Mouse (Mus musculus): ENCODE results near the gene Rbl1. TPM values are rescaled to one million over a fixed set of nuclear protein-coding genes. Genes with fewer than 3 reads are reported as not detected.
"Not testable (repeated sequence)": the region's sequence is repeated elsewhere in the genome, so short reads cannot be mapped to it uniquely, and the experiment has no call there.

The Rbl1 gene
- polyA plus RNA-seq, 1 experiment from 2014 or later, result 23.3 TPM

GRCm38 (mm10) chr2:157165312-157166224 lies 38.8 kb downstream of the Rbl1 start:
- H3K9ac ChIP-seq; H3K4me3 ChIP-seq (replicated peaks); ATAC-seq; H3K4me2 ChIP-seq (replicated peaks); H3K27me3 ChIP-seq (replicated peaks); H3K27ac ChIP-seq; H3K4me1 ChIP-seq (replicated peaks); H3K9me3 ChIP-seq: not testable (repeated sequence)
- peaks cover 18% of the 10 kb centered on the region for H3K36me3 ChIP-seq

DNA sequence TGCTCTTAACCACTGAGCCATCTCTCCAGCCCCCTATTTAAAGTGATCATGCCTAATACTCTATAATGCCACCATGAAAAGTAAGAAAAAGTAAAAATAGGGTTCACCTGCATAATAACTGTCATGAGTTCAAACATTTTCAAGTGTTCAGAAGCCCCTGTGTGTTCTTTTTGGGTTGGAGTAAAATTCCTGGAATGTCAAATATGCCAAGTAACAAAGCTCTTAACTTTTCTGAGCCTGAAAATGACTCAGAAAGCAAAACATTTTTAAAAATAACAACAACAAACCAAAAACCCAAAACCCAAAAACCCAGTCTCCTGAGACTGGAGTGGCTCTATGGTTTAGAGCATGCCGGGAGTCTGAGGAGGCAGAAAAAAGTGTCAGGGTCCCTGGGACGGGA lies 40.2 kb downstream of the Rbl1 start:
- no peaks in the 10 kb centered on the region for H3K27me3 ChIP-seq (replicated peaks)
- no peaks in the 10 kb centered on the region for H3K9me3 ChIP-seq
- H3K27ac ChIP-seq, result no peak overlapping the region
- 87% methylated on average over 2 of the region's 2 CpGs for WGBS
- H3K4me3 ChIP-seq (replicated peaks), result no peak overlapping the region
- H3K9ac ChIP-seq, result no peak overlapping the region
- H3K4me2 ChIP-seq (replicated peaks), result no peak overlapping the region
- no peak for ATAC-seq
- no peaks in the 10 kb centered on the region for H3K4me1 ChIP-seq (replicated peaks)
- H3K36me3 ChIP-seq, result peaks cover 15% of the 10 kb centered on the region

DNA sequence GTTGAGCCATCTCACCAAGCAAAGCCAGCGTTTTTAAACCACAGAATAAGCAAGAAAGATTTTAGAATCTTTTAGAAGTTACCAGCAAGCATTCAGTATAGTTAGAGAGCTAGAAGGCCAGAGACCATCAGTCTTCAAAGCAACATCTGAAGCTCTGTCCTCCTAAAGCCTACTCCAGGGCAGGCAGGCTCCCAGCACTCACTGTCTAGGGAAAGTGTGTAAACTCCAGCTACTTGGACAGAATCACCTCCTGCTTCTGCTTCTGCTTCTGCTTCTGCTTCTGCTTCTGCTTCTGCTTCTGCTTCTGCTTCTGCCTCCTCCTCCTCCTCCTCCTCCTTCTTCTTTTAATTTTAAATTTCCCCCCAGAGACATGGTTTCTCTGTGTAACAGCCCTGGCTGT lies 48.3 kb downstream of the Rbl1 start:
- Histone ChIP-seq H3K27me3 (replicated peaks) (no peaks in the 10 kb centered on the region), H3K9ac (no peak overlapping the region), H3K27ac (no peak overlapping the region), H3K4me3 (replicated peaks) (no peak overlapping the region), H3K4me1 (replicated peaks) (no peaks in the 10 kb centered on the region), H3K36me3 (peaks cover 29% of the 10 kb centered on the region), H3K4me2 (replicated peaks) (no peak overlapping the region), H3K9me3 (no peaks in the 10 kb centered on the region)
- 90% methylated on average over 1 of the region's 1 CpGs for WGBS
- no peak for ATAC-seq

- Histone ChIP-seq H3K4me3 (replicated peaks) (no peak overlapping the region), H3K27ac (no peak overlapping the region), H3K9me3 (no peaks in the 10 kb centered on the region), H3K27me3 (replicated peaks) (no peaks in the 10 kb centered on the region), H3K4me1 (replicated peaks) (no peaks in the 10 kb centered on the region), H3K4me2 (replicated peaks) (no peak overlapping the region), H3K36me3 (peaks cover 34% of the 10 kb centered on the region), H3K9ac (no peak overlapping the region)
- 83% methylated on average over 2 of the region's 2 CpGs for WGBS
- ATAC-seq, result no peak
These were observed 51.1 kb downstream of the Rbl1 start for GRCm38 (mm10) chr2:157153235-157153634.

DNA sequence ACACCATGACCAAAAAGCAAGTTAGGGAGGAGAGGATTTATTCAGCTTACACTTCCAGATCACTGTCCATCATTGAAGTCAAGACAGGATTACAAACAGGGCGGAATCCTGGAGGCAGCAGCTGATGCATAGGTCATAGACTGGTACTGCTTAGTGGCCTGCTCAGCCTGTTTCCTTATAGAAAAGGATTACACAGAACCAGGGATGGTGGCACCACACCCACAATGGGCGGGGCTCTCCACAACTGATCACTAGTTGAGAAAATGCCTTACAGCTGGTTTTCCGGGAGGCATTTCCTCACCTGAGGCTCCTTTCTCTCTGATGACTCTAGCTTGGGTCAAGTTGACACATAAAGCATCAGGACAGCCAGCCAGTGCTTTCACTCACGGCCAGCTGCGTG lies 55.9 kb downstream of the Rbl1 start:
- no peak overlapping the region for H3K27ac ChIP-seq
- 90% methylated on average over 5 of the region's 5 CpGs for WGBS
- H3K9ac ChIP-seq, result no peak overlapping the region
- ATAC-seq, result no peak
- peaks cover 23% of the 10 kb centered on the region for H3K36me3 ChIP-seq
- no peak overlapping the region for H3K4me2 ChIP-seq (replicated peaks)
- H3K4me1 ChIP-seq (replicated peaks), result no peaks in the 10 kb centered on the region
- H3K4me3 ChIP-seq (replicated peaks), result no peak overlapping the region
- H3K27me3 ChIP-seq (replicated peaks), result no peaks in the 10 kb centered on the region
- H3K9me3 ChIP-seq, result no peaks in the 10 kb centered on the region

DNA sequence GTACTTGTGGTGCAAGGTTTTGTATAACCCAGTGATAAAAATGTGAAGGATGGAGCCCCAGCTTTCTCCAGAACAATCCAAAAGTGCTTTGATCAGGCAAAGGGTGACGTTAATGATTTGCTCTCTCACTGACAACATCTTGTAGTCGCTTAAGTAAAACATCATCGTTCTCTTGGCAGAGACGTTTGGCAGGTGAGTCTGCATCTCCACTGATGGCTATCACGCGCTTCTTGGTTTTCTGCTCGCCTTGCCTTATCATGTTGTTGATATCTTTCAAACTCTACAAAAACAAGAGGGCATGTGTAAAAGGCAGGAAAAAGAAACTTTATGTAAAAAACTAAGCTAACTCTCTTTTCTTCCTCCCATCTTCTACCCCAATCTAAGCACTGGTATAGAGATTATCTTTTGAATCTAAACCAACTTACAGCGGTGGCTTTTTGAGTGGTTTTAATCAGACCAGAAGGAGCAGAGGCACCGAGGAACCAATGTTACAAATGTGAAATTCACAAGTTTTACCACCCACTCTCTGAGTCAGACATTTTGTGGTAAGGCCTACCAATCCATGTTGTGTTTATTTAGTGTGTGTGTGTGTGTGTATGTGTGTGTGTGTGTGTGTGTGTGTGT lies 56.8 kb downstream of the Rbl1 start:
- 81% methylated on average over 9 of the region's 9 CpGs for WGBS
- Histone ChIP-seq H3K9ac (no peak overlapping the region), H3K4me3 (replicated peaks) (no peak overlapping the region), H3K9me3 (no peaks in the 10 kb centered on the region), H3K27ac (no peak overlapping the region), H3K4me2 (replicated peaks) (no peak overlapping the region), H3K27me3 (replicated peaks) (no peaks in the 10 kb centered on the region), H3K36me3 (peaks cover 23% of the 10 kb centered on the region), H3K4me1 (replicated peaks) (no peaks in the 10 kb centered on the region)
- ATAC-seq, result no peak

DNA sequence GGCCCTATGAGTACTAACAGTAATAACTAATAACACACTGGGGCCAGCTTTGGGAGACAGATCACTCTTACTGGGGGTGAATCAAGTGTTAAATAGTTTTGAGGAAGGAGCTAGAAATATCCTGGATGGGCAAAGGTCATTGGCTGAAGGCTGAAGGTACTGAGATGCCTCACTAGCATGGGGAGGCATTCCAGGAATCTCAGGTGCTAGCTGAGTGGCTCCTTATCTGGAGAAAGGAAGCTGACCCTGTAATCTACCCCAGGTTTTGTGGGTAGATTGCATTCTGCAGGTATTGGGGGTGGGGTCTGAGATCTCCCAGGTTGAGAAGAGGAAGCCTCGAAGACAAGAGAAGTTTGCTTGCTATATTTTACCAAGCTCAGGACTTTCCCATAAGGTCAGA lies 59.2 kb downstream of the Rbl1 start:
- Histone ChIP-seq H3K4me3 (replicated peaks) (no peak overlapping the region), H3K9ac (no peak overlapping the region), H3K36me3 (peaks cover 16% of the 10 kb centered on the region), H3K27me3 (replicated peaks) (no peaks in the 10 kb centered on the region), H3K4me1 (replicated peaks) (no peaks in the 10 kb centered on the region), H3K9me3 (no peaks in the 10 kb centered on the region), H3K4me2 (replicated peaks) (no peak overlapping the region), H3K27ac (no peak overlapping the region)
- ATAC-seq, result no peak
- WGBS, result 56% methylated on average over 1 of the region's 1 CpGs

DNA sequence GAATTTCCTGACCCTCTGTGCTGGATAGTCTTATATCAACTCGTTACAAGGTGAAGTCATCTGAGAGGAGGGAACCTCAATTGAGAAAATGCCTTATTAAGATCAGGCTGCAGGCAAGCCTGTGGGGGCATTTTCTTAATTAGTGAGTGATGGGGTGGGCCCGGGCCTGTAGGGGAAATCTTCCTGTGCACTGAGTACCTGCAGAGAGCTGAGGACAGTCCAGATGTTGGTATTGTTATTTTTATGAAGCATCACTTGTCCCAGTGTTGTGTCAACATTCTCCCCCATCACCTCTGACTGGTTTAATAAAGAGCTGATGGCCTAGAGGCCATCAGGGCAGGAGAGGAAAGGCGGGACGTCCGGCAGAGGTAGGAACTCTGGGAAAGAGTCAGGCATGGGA lies 60.2 kb downstream of the Rbl1 start:
- no peak overlapping the region for H3K4me2 ChIP-seq (replicated peaks)
- H3K9me3 ChIP-seq, result no peaks in the 10 kb centered on the region
- no peaks in the 10 kb centered on the region for H3K4me1 ChIP-seq (replicated peaks)
- 86% methylated on average over 5 of the region's 5 CpGs for WGBS
- no peak overlapping the region for H3K9ac ChIP-seq
- peaks cover 7% of the 10 kb centered on the region; the same call in 1 of the 2 replicates for H3K36me3 ChIP-seq
- no peak overlapping the region for H3K4me3 ChIP-seq (replicated peaks)
- no peak for ATAC-seq
- H3K27me3 ChIP-seq (replicated peaks), result no peaks in the 10 kb centered on the region
- H3K27ac ChIP-seq, result no peak overlapping the region

- Histone ChIP-seq H3K4me1 (replicated peaks) (no peaks in the 10 kb centered on the region), H3K4me3 (replicated peaks) (no peak overlapping the region), H3K9ac (no peak overlapping the region), H3K4me2 (replicated peaks) (no peak overlapping the region), H3K27me3 (replicated peaks) (no peaks in the 10 kb centered on the region), H3K9me3 (no peaks in the 10 kb centered on the region), H3K27ac (no peak overlapping the region), H3K36me3 (no peaks in the 10 kb centered on the region)
- ATAC-seq, result no peak
- 80% methylated on average over 4 of the region's 4 CpGs for WGBS
These were observed 62.4 kb downstream of the Rbl1 start for GRCm38 (mm10) chr2:157141962-157142361.

- ATAC-seq, result no peak
- H3K36me3 ChIP-seq, result no peaks in the 10 kb centered on the region
- no peak overlapping the region for H3K27ac ChIP-seq
- 85% methylated on average over 5 of the region's 5 CpGs for WGBS
- no peak overlapping the region for H3K9ac ChIP-seq
- no peaks in the 10 kb centered on the region for H3K4me1 ChIP-seq (replicated peaks)
- H3K4me3 ChIP-seq (replicated peaks), result no peak overlapping the region
- no peaks in the 10 kb centered on the region for H3K27me3 ChIP-seq (replicated peaks)
- H3K9me3 ChIP-seq, result no peaks in the 10 kb centered on the region
- H3K4me2 ChIP-seq (replicated peaks), result no peak overlapping the region
These were observed 65.0 kb downstream of the Rbl1 start for GRCm38 (mm10) chr2:157139251-157139802.

DNA sequence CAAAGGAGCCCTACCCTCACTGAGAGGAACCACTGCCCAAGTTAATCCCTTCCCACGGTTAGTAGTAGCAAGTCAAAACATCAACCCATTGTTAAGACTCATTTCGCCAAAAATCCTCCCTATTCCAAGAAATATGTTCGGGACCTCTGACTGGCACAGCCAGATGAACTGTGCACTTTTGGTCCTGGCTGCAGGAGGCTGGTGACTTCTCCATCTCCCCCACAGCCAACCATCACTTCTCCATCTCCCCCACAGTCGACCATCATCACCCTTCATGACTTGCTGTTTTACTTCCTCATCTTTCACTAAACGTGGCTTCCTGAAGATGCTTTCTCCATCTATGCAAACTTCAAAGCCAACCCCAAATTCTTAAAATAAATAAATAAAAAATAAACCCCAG lies 65.5 kb downstream of the Rbl1 start:
- Histone ChIP-seq H3K27ac (no peak overlapping the region), H3K4me2 (replicated peaks) (no peak overlapping the region), H3K4me3 (replicated peaks) (no peak overlapping the region), H3K4me1 (replicated peaks) (no peaks in the 10 kb centered on the region), H3K9me3 (no peaks in the 10 kb centered on the region), H3K9ac (no peak overlapping the region), H3K36me3 (no peaks in the 10 kb centered on the region), H3K27me3 (replicated peaks) (no peaks in the 10 kb centered on the region)
- 79% methylated on average over 5 of the region's 5 CpGs for WGBS
- ATAC-seq, result no peak

DNA sequence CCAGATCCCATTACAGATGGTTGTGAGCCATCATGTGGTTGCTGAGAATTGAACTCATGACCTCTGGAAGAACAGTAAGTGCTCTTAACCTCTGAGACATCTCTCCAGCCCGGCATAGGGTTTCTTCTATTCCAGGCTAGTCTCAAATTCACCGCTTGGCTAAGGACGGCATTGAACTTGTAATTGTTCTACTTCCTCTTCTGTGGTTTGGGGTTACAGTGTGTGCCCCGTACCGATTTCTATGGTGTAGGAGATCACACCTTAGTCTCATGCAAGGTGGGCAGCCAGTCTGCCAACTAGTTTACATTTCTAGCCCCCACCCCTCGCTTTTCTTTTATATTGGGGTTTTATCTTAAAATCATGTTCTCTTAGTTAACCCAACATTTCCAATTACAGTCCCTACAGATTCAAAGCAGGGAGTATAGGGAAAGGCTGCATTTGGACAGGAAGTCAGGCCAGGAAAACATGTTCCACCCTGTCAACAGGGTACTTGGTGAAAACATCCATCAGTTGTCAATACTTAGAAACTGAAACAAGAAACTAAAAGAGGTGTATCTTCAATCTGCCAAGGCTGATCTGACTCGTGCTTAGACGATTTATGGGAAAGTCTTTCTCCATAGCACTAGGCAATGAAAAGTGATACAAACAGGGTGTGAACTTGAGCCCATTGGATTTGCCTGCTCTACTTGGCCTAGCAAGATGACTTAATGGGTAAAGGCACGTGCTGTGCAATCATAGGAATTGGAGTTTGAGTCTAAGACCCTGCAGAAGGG lies 66.2 kb downstream of the Rbl1 start:
- ATAC-seq, result no peak
- Histone ChIP-seq H3K36me3 (no peaks in the 10 kb centered on the region), H3K4me1 (replicated peaks) (no peaks in the 10 kb centered on the region), H3K4me3 (replicated peaks) (no peak overlapping the region), H3K27ac (no peak overlapping the region), H3K9ac (no peak overlapping the region), H3K9me3 (no peaks in the 10 kb centered on the region), H3K27me3 (replicated peaks) (no peaks in the 10 kb centered on the region), H3K4me2 (replicated peaks) (no peak overlapping the region)
- WGBS, result 88% methylated on average over 9 of the region's 9 CpGs
